Mouse (Mus musculus): ENCODE results near the gene Plk3.
"Not testable (repeated sequence)": the region's sequence is repeated elsewhere in the genome, so short reads cannot be mapped to it uniquely, and the experiment has no call there.

Plk3 gene

GRCm38 (mm10) chr4:117133817-117134600, at the start of gene Plk3:
Gene Plk3 (minus strand): TSS chr4:117133963.
- peak; percentile 99 for DNase-seq

GRCm38 (mm10) chr4:117182759-117183096, 49.0 kb upstream of the Plk3 start:
- DNase-seq = not testable (repeated sequence)

GRCm38 (mm10) chr4:117181863-117182758, 48.3 kb upstream of the Plk3 start, which contains the start of gene Kif2c:
Gene Kif2c (minus strand): TSS chr4:117182639.
- DNase-seq = peak; percentile 91

GRCm38 (mm10) chr4:117169936-117170335, 36.2 kb upstream of the Plk3 start:
- no peak for DNase-seq

- DNase-seq = no peak
Measured at GRCm38 (mm10) chr4:117161183-117161582, 27.4 kb upstream of the Plk3 start.

- DNase-seq = no peak
Measured at GRCm38 (mm10) chr4:117159666-117160065, 25.9 kb upstream of the Plk3 start.

- DNase-seq = no peak
Measured at GRCm38 (mm10) chr4:117156372-117156771, 22.6 kb upstream of the Plk3 start.

- DNase-seq = peak; percentile 87
Measured at GRCm38 (mm10) chr4:117155792-117156355, 22.1 kb upstream of the Plk3 start, which contains the start of gene Rps8. Gene Rps8 (minus strand): TSS chr4:117156243.

- no peak for DNase-seq
Measured at GRCm38 (mm10) chr4:117155020-117155791, 21.4 kb upstream of the Plk3 start.

- no peak for DNase-seq
Measured at GRCm38 (mm10) chr4:117152714-117153113, 19.0 kb upstream of the Plk3 start.

- no peak for DNase-seq
Measured at GRCm38 (mm10) chr4:117151416-117151815, 17.7 kb upstream of the Plk3 start.

GRCm38 (mm10) chr4:117150212-117150733, 16.5 kb upstream of the Plk3 start:
- no peak for DNase-seq

- DNase-seq = no peak
Measured at GRCm38 (mm10) chr4:117149291-117150211, 15.8 kb upstream of the Plk3 start.

GRCm38 (mm10) chr4:117148815-117149214, 15.1 kb upstream of the Plk3 start:
- DNase-seq = no peak

GRCm38 (mm10) chr4:117148047-117148713, 14.4 kb upstream of the Plk3 start:
- DNase-seq = no peak

- DNase-seq = peak; percentile 84
Measured at GRCm38 (mm10) chr4:117146176-117146575, 12.4 kb upstream of the Plk3 start.

- peak; percentile 1 for DNase-seq
Measured at GRCm38 (mm10) chr4:117145248-117145647, 11.5 kb upstream of the Plk3 start.

GRCm38 (mm10) chr4:117143023-117143422, 9.3 kb upstream of the Plk3 start:
- no peak for DNase-seq

- no peak for DNase-seq
Measured at GRCm38 (mm10) chr4:117140613-117141012, 6.8 kb upstream of the Plk3 start.

GRCm38 (mm10) chr4:117139217-117139612, 5.5 kb upstream of the Plk3 start:
- peak; percentile 74 for DNase-seq
